ENCODE assay signal across 13 mouse cellular contexts in genomic region chr4:137134553-137134952, GRCm38 (mm10).
"Had no signal": no experiment of that assay in that cellular context is flagged by ENCODE, and none has a peak within 500 bp of the region (broad histone marks: within the 10 kb centered on the region; RNA-seq: fewer than 3 reads in every experiment).

No protein-coding gene starts in this region.

- H3K4me2 ChIP-seq: limb, embryonic 15.5 days; liver, embryonic 12.5 days; lung, embryonic 15.5 days; midbrain, embryonic 11.5 days; midbrain, embryonic 15.5 days had no signal

- ATAC-seq: liver, embryonic 12.5 days; midbrain, embryonic 15.5 days had no signal

- DNase-seq: layer of hippocampus, adult 9-11 months; layer of hippocampus, postnatal 36 days; right cerebral cortex, adult 18-20 months; right cerebral cortex, postnatal 25 days; thymus, postnatal 4 days had no signal

- H3K9ac ChIP-seq: limb, embryonic 15.5 days; liver, embryonic 12.5 days; lung, embryonic 15.5 days; midbrain, embryonic 15.5 days had no signal

- H3K36me3 ChIP-seq: limb, embryonic 15.5 days; liver, embryonic 12.5 days; lung, embryonic 15.5 days; midbrain, embryonic 15.5 days had no signal

- H3K4me3 ChIP-seq: limb, embryonic 15.5 days; liver, embryonic 12.5 days; lung, embryonic 15.5 days; megakaryocyte, embryonic 14.5 days; midbrain, embryonic 15.5 days had no signal

- H3K4me1 ChIP-seq: midbrain, embryonic 15.5 days had no signal

- H3K9me3 ChIP-seq: limb, embryonic 15.5 days; liver, embryonic 12.5 days; lung, embryonic 15.5 days; megakaryocyte, embryonic 14.5 days; midbrain, embryonic 15.5 days had no signal

- H3K27me3 ChIP-seq: midbrain, embryonic 15.5 days had no signal

- H3K27ac ChIP-seq: liver, embryonic 12.5 days; lung, embryonic 15.5 days; macrophage; midbrain, embryonic 15.5 days; stomach, postnatal 0 days had no signal
